Mouse (Mus musculus): ENCODE results near the gene Ccin. TPM values are rescaled to one million over a fixed set of nuclear protein-coding genes. Genes with fewer than 3 reads are reported as not detected.

Ccin gene
- polyA plus RNA-seq, 1 experiment from 2014 or later, result not detected

GRCm38 (mm10) chr4:43978521-43979443, 4.5 kb upstream of the Ccin start:
- WGBS, result 14% methylated on average over 17 of the region's 17 CpGs
- Histone ChIP-seq H3K4me1 (peaks cover 20% of the 10 kb centered on the region), H3K9me3 (no peaks in the 10 kb centered on the region), H3K4me2 (replicated peaks) (no peak overlapping the region), H3K4me3 (no peak overlapping the region), H3K27me3 (no peaks in the 10 kb centered on the region), H3K9ac (no peak overlapping the region), H3K36me3 (peaks cover 7% of the 10 kb centered on the region; the same call in 1 of the 2 replicates), H3K27ac (peak overlapping the region; percentile 71)
- peak; percentile 44; the same call in 1 of the 2 replicates for ATAC-seq (ENCODE audit: insufficient number of reproducible peaks, insufficient read depth, low FRiP score, low TSS enrichment)

DNA sequence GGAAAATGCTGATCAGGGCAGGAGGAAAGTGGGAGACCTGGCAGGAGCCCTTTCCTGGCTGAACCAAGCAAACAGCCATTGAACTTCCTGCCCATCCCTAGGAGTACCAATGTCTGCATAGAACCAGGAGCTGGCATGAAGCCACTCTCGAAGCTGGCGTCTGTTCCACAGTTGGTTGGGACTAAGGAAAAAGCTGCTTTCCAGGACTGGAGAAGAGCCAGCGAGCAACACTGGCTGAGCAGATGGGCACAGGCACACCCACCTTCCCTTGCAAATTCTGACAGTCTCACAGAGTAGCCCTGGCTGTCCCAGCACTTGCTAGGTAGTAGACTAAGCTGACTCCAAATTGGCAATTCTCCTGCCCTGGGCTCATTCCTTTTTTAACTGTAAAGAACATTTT, 3.5 kb upstream of the Ccin start:
- Histone ChIP-seq H3K27ac (no peak overlapping the region), H3K9ac (no peak overlapping the region), H3K27me3 (no peaks in the 10 kb centered on the region), H3K36me3 (peaks cover 7% of the 10 kb centered on the region; the same call in 1 of the 2 replicates), H3K4me2 (replicated peaks) (no peak overlapping the region), H3K9me3 (no peaks in the 10 kb centered on the region), H3K4me1 (peaks cover 20% of the 10 kb centered on the region), H3K4me3 (no peak overlapping the region)
- WGBS, result 88% methylated on average over 3 of the region's 3 CpGs
- no peak for ATAC-seq (ENCODE audit: insufficient number of reproducible peaks, insufficient read depth, low FRiP score, low TSS enrichment)

DNA sequence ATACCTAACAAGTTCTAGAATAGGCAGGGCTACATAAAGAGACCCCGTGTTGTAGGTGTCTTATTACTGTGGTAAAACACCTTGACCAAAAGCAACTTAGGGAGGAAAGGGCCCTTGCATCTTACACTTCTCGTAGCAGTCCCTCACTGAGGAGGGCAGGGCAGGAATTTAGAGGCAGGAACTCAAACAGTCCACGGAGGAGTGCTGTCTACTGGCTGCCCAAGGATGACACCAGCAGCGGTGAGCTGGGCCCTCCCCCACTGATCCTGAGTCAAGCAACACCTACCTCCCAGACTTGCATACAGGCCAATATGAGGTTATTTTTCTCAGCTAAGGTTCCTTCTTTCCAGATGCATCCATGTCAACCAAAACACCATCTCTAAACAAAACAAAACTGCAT, 3.0 kb upstream of the Ccin start:
- H3K4me1 ChIP-seq, result peaks cover 20% of the 10 kb centered on the region
- no peak overlapping the region for H3K9ac ChIP-seq
- no peak for ATAC-seq (ENCODE audit: insufficient number of reproducible peaks, insufficient read depth, low FRiP score, low TSS enrichment)
- WGBS, result 87% methylated on average over 4 of the region's 4 CpGs
- H3K27ac ChIP-seq, result no peak overlapping the region
- no peaks in the 10 kb centered on the region for H3K9me3 ChIP-seq
- H3K27me3 ChIP-seq, result no peaks in the 10 kb centered on the region
- H3K4me3 ChIP-seq, result no peak overlapping the region
- no peak overlapping the region for H3K4me2 ChIP-seq (replicated peaks)
- H3K36me3 ChIP-seq, result 0 out of 2 replicates have a peak, but pooled peaks cover 7% of the 10 kb centered on the region

- H3K4me1 ChIP-seq, result peaks cover 20% of the 10 kb centered on the region
- no peak for ATAC-seq (ENCODE audit: insufficient number of reproducible peaks, insufficient read depth, low FRiP score, low TSS enrichment)
- H3K9me3 ChIP-seq, result no peaks in the 10 kb centered on the region
- no peaks in the 10 kb centered on the region for H3K27me3 ChIP-seq
- H3K27ac ChIP-seq, result no peak overlapping the region
- H3K9ac ChIP-seq, result no peak overlapping the region
- WGBS, result 92% methylated on average over 6 of the region's 6 CpGs
- no peak overlapping the region for H3K4me3 ChIP-seq
- H3K36me3 ChIP-seq, result 0 out of 2 replicates have a peak, but pooled peaks cover 7% of the 10 kb centered on the region
- no peak overlapping the region for H3K4me2 ChIP-seq (replicated peaks)
These were observed 2.4 kb upstream of the Ccin start for GRCm38 (mm10) chr4:43980846-43981245.

GRCm38 (mm10) chr4:43981251-43981650, 2.0 kb upstream of the Ccin start:
- no peak overlapping the region for H3K4me3 ChIP-seq
- 0 out of 2 replicates have a peak, but pooled peaks cover 7% of the 10 kb centered on the region for H3K36me3 ChIP-seq
- no peaks in the 10 kb centered on the region for H3K9me3 ChIP-seq
- WGBS, result 84% methylated on average over 7 of the region's 7 CpGs
- H3K9ac ChIP-seq, result no peak overlapping the region
- ATAC-seq (ENCODE audit: insufficient number of reproducible peaks, insufficient read depth, low FRiP score, low TSS enrichment), result no peak
- no peaks in the 10 kb centered on the region for H3K27me3 ChIP-seq
- H3K4me2 ChIP-seq (replicated peaks), result no peak overlapping the region
- H3K4me1 ChIP-seq, result peaks cover 20% of the 10 kb centered on the region
- H3K27ac ChIP-seq, result no peak overlapping the region

DNA sequence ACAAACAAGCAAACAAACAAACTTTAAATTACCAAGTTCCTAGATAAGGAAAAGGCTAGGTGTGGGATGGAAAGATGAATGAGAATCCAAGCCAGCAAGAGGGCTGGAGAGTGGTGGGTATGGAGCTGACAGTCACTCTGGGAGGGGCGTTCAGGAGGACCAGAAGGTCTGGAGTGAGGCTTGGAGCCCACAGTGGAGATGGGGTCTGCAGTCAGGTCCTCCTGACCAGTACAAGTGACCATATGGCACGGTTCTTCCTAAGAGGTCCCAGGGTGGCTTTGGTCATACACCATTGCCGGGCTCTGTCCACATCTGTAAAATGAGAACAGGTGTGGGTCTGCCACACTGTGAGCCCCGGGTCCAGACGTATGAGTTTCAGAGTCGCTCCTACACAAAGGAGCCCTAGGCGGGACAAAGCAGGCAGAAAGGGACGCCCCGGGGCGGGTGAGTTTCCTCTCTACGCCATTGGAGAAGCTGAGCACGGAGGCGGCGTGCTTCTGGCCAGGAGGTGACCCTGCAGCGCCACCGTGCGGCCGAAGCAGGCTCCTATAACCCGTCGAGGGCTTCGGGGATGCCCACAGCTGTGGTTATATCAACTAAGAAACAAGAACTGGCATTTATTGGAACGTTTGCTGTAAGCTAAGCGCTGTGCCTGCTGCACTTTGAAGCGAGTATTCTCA, 1.1 kb upstream of the Ccin start:
- Histone ChIP-seq H3K9ac (peak overlapping the region; percentile 44), H3K27ac (0 out of 2 replicates have a peak overlapping the region, but pooled peaks have one; percentile 26), H3K4me3 (peak overlapping the region; percentile 27), H3K4me2 (replicated peaks) (peak overlapping the region; percentile 53), H3K9me3 (no peaks in the 10 kb centered on the region), H3K27me3 (no peaks in the 10 kb centered on the region), H3K36me3 (0 out of 2 replicates have a peak, but pooled peaks cover 7% of the 10 kb centered on the region), H3K4me1 (peaks cover 19% of the 10 kb centered on the region)
- 2% methylated on average over 24 of the region's 24 CpGs for WGBS
- peak; percentile 93 for ATAC-seq (ENCODE audit: insufficient number of reproducible peaks, insufficient read depth, low FRiP score, low TSS enrichment)

DNA sequence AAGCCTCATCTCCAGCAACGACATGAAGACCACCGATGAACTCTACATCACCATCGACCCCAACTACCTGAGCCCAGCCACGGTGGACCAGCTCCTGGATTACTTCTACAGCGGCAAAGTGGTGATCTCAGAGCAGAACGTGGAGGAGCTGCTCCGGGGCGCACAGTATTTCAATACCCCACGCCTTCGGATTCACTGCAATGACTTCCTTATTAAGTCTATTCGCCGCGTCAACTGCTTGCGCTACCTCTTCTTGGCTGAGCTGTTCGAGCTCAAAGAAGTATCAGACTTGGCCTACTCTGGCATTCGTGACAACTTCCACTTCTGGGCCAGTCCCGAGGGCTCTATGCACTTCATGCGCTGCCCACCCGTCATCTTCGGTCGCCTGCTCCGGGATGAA, 473 bp downstream of the Ccin start:
- Histone ChIP-seq H3K4me1 (peaks cover 8% of the 10 kb centered on the region), H3K4me2 (replicated peaks) (no peak overlapping the region), H3K9me3 (no peaks in the 10 kb centered on the region), H3K27ac (no peak overlapping the region), H3K27me3 (no peaks in the 10 kb centered on the region), H3K4me3 (no peak overlapping the region), H3K36me3 (no peaks in the 10 kb centered on the region), H3K9ac (no peak overlapping the region)
- no peak for ATAC-seq (ENCODE audit: insufficient number of reproducible peaks, insufficient read depth, low FRiP score, low TSS enrichment)
- 91% methylated on average over 22 of the region's 22 CpGs for WGBS

- WGBS, result 93% methylated on average over 19 of the region's 19 CpGs
- H3K4me1 ChIP-seq, result peaks cover 7% of the 10 kb centered on the region; the same call in 1 of the 2 replicates
- H3K27ac ChIP-seq, result no peak overlapping the region
- H3K9me3 ChIP-seq, result no peaks in the 10 kb centered on the region
- no peak overlapping the region for H3K9ac ChIP-seq
- H3K36me3 ChIP-seq, result no peaks in the 10 kb centered on the region
- no peak for ATAC-seq (ENCODE audit: insufficient number of reproducible peaks, insufficient read depth, low FRiP score, low TSS enrichment)
- H3K4me2 ChIP-seq (replicated peaks), result no peak overlapping the region
- H3K4me3 ChIP-seq, result no peak overlapping the region
- no peaks in the 10 kb centered on the region for H3K27me3 ChIP-seq
These were observed 1.0 kb downstream of the Ccin start for GRCm38 (mm10) chr4:43984326-43984725.

GRCm38 (mm10) chr4:43988976-43989375, 5.7 kb downstream of the Ccin start:
- Histone ChIP-seq H3K4me3 (no peak overlapping the region), H3K4me2 (replicated peaks) (no peak overlapping the region), H3K4me1 (no peaks in the 10 kb centered on the region), H3K27me3 (no peaks in the 10 kb centered on the region), H3K9ac (no peak overlapping the region), H3K27ac (no peak overlapping the region), H3K9me3 (no peaks in the 10 kb centered on the region), H3K36me3 (no peaks in the 10 kb centered on the region)
- no peak for ATAC-seq (ENCODE audit: insufficient number of reproducible peaks, insufficient read depth, low FRiP score, low TSS enrichment)
- 81% methylated on average over 3 of the region's 3 CpGs for WGBS

DNA sequence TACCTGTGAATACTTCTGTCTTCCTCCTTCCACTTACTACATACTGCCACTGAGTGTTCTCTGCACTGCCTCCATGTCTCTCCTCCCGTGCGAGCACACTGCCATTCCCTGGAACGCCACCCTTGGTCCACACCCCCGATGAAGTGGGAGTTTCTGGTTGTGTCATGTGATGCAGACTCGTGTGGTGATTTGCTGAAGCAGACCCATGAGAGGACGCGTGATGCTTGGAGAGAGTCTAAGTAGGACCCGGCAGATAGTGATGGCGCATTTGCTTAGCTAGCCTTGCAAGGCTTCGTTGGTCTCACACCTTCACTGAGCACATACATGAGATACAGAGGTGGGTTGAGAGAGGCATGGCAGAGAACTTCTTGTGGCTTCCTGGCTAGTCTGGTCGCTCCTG, 9.8 kb downstream of the Ccin start:
- H3K4me1 ChIP-seq, result no peaks in the 10 kb centered on the region
- H3K9me3 ChIP-seq, result no peaks in the 10 kb centered on the region
- no peak overlapping the region for H3K9ac ChIP-seq
- no peak overlapping the region for H3K4me2 ChIP-seq (replicated peaks)
- H3K27me3 ChIP-seq, result no peaks in the 10 kb centered on the region
- 90% methylated on average over 11 of the region's 11 CpGs for WGBS
- H3K36me3 ChIP-seq, result no peaks in the 10 kb centered on the region
- no peak for ATAC-seq (ENCODE audit: insufficient number of reproducible peaks, insufficient read depth, low FRiP score, low TSS enrichment)
- H3K27ac ChIP-seq, result no peak overlapping the region
- no peak overlapping the region for H3K4me3 ChIP-seq

DNA sequence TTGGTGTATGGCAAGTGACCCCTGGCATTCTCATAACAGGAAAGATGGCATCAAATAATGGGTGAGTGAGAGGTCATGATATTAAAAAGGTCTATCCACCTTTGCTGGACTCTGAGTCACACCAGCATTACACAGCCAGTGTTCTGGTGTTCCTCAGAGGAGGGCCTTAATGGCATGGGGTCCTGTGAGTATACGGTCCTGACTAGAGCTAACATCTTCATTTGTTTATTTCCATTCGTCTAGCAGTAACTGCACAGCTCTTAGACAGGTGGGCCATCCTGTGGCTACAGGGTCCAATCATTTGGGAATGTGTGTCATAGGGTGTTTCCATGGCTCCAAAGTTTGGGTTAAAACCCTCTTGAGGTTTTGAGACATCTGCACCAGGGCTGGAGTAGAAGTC, 11.1 kb downstream of the Ccin start:
- no peak for ATAC-seq (ENCODE audit: insufficient number of reproducible peaks, insufficient read depth, low FRiP score, low TSS enrichment)
- WGBS, result 84% methylated on average over 2 of the region's 2 CpGs
- H3K27ac ChIP-seq, result no peak overlapping the region
- H3K4me3 ChIP-seq, result no peak overlapping the region
- no peaks in the 10 kb centered on the region for H3K4me1 ChIP-seq
- H3K9me3 ChIP-seq, result 0 out of 2 replicates have a peak, but pooled peaks cover 4% of the 10 kb centered on the region
- no peak overlapping the region for H3K4me2 ChIP-seq (replicated peaks)
- no peaks in the 10 kb centered on the region for H3K27me3 ChIP-seq
- no peaks in the 10 kb centered on the region for H3K36me3 ChIP-seq
- no peak overlapping the region for H3K9ac ChIP-seq

DNA sequence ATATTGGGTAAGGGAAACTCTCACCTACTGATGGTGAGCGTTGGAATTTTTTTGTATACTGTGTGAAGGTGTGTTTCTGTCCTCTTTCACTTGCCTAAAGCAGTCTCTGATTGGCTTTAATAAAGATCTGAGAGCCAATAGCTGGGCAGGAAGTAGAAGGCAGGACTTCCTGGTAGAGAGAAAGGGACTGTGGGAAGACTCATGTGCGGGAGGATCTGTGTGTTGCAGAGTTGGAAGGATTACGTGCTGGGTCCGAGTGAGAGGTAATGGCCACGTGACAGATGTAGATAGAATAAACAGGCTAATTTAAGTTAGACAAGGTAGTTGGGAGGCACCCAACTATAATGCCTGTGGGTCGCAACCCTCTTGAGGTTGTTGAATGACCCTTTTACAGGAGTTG, 20.3 kb downstream of the Ccin start:
- Histone ChIP-seq H3K4me3 (no peak overlapping the region), H3K27ac (no peak overlapping the region), H3K9me3 (0 out of 2 replicates have a peak, but pooled peaks cover 4% of the 10 kb centered on the region), H3K9ac (no peak overlapping the region), H3K27me3 (no peaks in the 10 kb centered on the region), H3K4me1 (no peaks in the 10 kb centered on the region), H3K4me2 (replicated peaks) (no peak overlapping the region), H3K36me3 (no peaks in the 10 kb centered on the region)
- WGBS, result 88% methylated on average over 6 of the region's 6 CpGs
- ATAC-seq (ENCODE audit: insufficient number of reproducible peaks, insufficient read depth, low FRiP score, low TSS enrichment), result no peak

Data from embryonic facial prominence, embryonic 12.5 days (tissue).